Mouse (Mus musculus) 416B (cell line): Measurements from ENCODE around the gene Gm7075.
"Not testable (repeated sequence)": the region's sequence is repeated elsewhere in the genome, so short reads cannot be mapped to it uniquely, and the experiment has no call there.

Experiments used
- DNase-seq: peaks from one replicate; pipeline ENCODE4 v3.0.0; 2011; ENCODE audit warnings: low read depth

Gm7075 gene

GRCm38 (mm10) chr10:63417061-63417460 is 4.5 kb downstream of the Gm7075 start:
- DNase-seq = no peak

GRCm38 (mm10) chr10:63415850-63416249 is 5.7 kb downstream of the Gm7075 start:
- peak; percentile 70 for DNase-seq

- no peak for DNase-seq
Observed at GRCm38 (mm10) chr10:63415287-63415686, 6.3 kb downstream of the Gm7075 start.

- no peak for DNase-seq
Observed at GRCm38 (mm10) chr10:63412756-63413155, 8.8 kb downstream of the Gm7075 start.

- not testable (repeated sequence) for DNase-seq
Observed at GRCm38 (mm10) chr10:63411674-63412073, 9.9 kb downstream of the Gm7075 start.

GRCm38 (mm10) chr10:63410162-63410956 is 11.2 kb downstream of the Gm7075 start:
- peak; percentile 74 for DNase-seq

GRCm38 (mm10) chr10:63403636-63404035 is 18.0 kb downstream of the Gm7075 start:
- no peak for DNase-seq

GRCm38 (mm10) chr10:63402731-63403504 is 18.7 kb downstream of the Gm7075 start:
- DNase-seq = no peak

- DNase-seq = no peak
Observed at GRCm38 (mm10) chr10:63396963-63397362, 24.6 kb downstream of the Gm7075 start.

- no peak for DNase-seq
Observed at GRCm38 (mm10) chr10:63388948-63389347, 32.6 kb downstream of the Gm7075 start.

- peak; percentile 37 for DNase-seq
Observed at GRCm38 (mm10) chr10:63386991-63387390, 34.6 kb downstream of the Gm7075 start.

GRCm38 (mm10) chr10:63386444-63386843 is 35.1 kb downstream of the Gm7075 start:
- DNase-seq = peak; percentile 93

GRCm38 (mm10) chr10:63385897-63386296 is 35.7 kb downstream of the Gm7075 start:
- not testable (repeated sequence) for DNase-seq

GRCm38 (mm10) chr10:63382372-63383279 is 39.0 kb downstream of the Gm7075 start, which contains the start of gene Dnajc12:
Dnajc12 (plus strand) TSS chr10:63382443.
- peak; percentile 99 for DNase-seq

GRCm38 (mm10) chr10:63381498-63382280 is 39.9 kb downstream of the Gm7075 start, which contains the start of gene Sirt1:
Sirt1 (minus strand) TSS chr10:63381704.
- no peak for DNase-seq

GRCm38 (mm10) chr10:63378948-63379680 is 42.5 kb downstream of the Gm7075 start:
- no peak for DNase-seq

- DNase-seq = peak; percentile 91
Observed at GRCm38 (mm10) chr10:63377468-63377867, 44.1 kb downstream of the Gm7075 start.

GRCm38 (mm10) chr10:63376303-63376702 is 45.3 kb downstream of the Gm7075 start:
- no peak for DNase-seq
